Mouse (Mus musculus): ENCODE measurements around the gene Atf6.

- TF ChIP-seq TCF12 (IDR thresholded peaks at IDR 0.05; ENCODE audit: low read depth, low read length): no peak
- no peak for TF ChIP-seq RAD21 (IDR thresholded peaks at IDR 0.05; ENCODE audit: low read depth, low read length)
These were observed 21.9 kb downstream of the Atf6 start for GRCm38 (mm10) chr1:170845448-170846307.
